Mouse (Mus musculus) brain, embryonic 14.5 days (tissue): Measurements from ENCODE around the gene Ints11.

Experiments used
- CTCF ChIP-seq: fragments of 200-500 bp; IDR thresholded peaks from 2 replicates; pipeline ENCODE4 v1.5.1; 2012; ENCODE audit warnings: inconsistent platforms, mild to moderate bottlenecking, moderate library complexity, borderline replicate concordance; ENCODE audit not compliant: insufficient read depth, insufficient read length; ENCODE audit errors: extremely low read depth
- POLR2A ChIP-seq: fragments of 200-500 bp; IDR thresholded peaks from 2 replicates; pipeline ENCODE4 v1.6.1; 2012; ENCODE audit warnings: mild to moderate bottlenecking, inconsistent platforms, borderline replicate concordance; ENCODE audit not compliant: poor library complexity, insufficient read depth, insufficient read length, severe bottlenecking; ENCODE audit errors: extremely low read depth

DNA sequence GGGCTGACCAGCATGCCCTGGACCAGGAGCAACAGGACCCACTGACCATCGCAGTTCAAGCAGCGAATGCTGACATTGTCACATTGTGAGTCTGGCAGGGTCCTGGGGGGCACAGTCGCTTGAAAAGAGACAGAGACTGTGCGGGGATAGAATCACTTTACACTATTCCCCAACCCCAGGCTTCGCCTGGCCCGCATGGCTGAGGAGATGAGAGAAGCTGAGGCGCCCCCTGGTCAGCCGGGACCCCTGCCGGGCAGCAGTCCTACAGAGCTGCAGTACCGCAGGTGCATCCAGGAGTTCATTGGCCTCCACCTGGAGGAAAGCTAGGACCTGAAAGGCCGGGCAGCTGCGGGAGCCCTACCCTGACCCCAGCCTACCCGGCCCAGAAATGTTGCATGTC lies 36.3 kb downstream of the Ints11 start:
- no peak for TF ChIP-seq CTCF
- no peak for TF ChIP-seq POLR2A
